Mouse (Mus musculus) hindbrain, embryonic 15.5 days (tissue): ENCODE measurements around the gene Pla2g6. TPM values are rescaled to one million over a fixed set of nuclear protein-coding genes. Genes with fewer than 3 reads are reported as not detected.
A peak's percentile ranks its signal among the peaks of the same experiment; 100 is the strongest.

Source experiments
- ATAC-seq: fragments of 200-750 bp; cut with Nextera tagmentation; 2 replicates; pipeline ENCODE4 v1.8.0; 2017; ENCODE audit warnings: low read depth, moderate number of reproducible peaks, moderate TSS enrichment; ENCODE audit not compliant: low FRiP score
- H3K27ac ChIP-seq: fragments of 300-500 bp; sonication (generic); replicated peaks from 2 replicates; pipeline ENCODE4 v1.5.1; 2015; ENCODE audit warnings: mild to moderate bottlenecking, inconsistent platforms
- H3K27me3 ChIP-seq: fragments of 300-500 bp; sonication (generic); 2 replicates; pipeline ENCODE4 v1.6.1; 2015; ENCODE audit warnings: control low read depth, inconsistent platforms
- H3K36me3 ChIP-seq: fragments of 300-500 bp; sonication (generic); 2 replicates; pipeline ENCODE4 v1.6.1; 2015; ENCODE audit warnings: control low read depth, inconsistent platforms
- H3K4me1 ChIP-seq: fragments of 300-500 bp; sonication (generic); replicated peaks from 2 replicates; pipeline ENCODE4 v1.6.1; 2015; ENCODE audit warnings: control low read depth, inconsistent platforms
- H3K4me2 ChIP-seq: fragments of 300-500 bp; sonication (generic); 2 replicates; pipeline ENCODE4 v1.6.1; 2015; ENCODE audit warnings: moderate library complexity, mild to moderate bottlenecking, inconsistent platforms
- H3K4me3 ChIP-seq: fragments of 300-500 bp; sonication (generic); 2 replicates; pipeline ENCODE4 v1.5.1; 2015; ENCODE audit warnings: mild to moderate bottlenecking, inconsistent platforms
- H3K9ac ChIP-seq: fragments of 300-500 bp; sonication (generic); 2 replicates; pipeline ENCODE4 v1.6.1; 2015; ENCODE audit warnings: inconsistent platforms
- H3K9me3 ChIP-seq: fragments of 300-500 bp; sonication (generic); 2 replicates; pipeline ENCODE4 v1.6.1; 2016; ENCODE audit warnings: control low read depth, inconsistent platforms
- WGBS: fragments of 180-500 bp; shearing (Covaris S2); methylation state at CpG from one replicate; pipeline ENCODE4 v1.1.7; 2015; 5-methylcytosine and 5-hydroxymethylcytosine counted together
- polyA plus RNA-seq: library from polyadenylated mRNA; unstranded; fragments of >200 nt; fragmentation: Nextera tagmentation; extraction: Ambion mirVana; gene quantifications from 2 replicates; pipeline ENCODE4 v1.2.1, GENCODE M21; 2015

Pla2g6 gene
- polyA plus RNA-seq, 1 experiment from 2014 or later: 32.5 TPM

GRCm38 (mm10) chr15:79360371-79360770, 32.2 kb upstream of the Pla2g6 start:
- no peak for ATAC-seq
- Histone ChIP-seq H3K27me3 (peaks cover 7% of the 10 kb centered on the region; the same call in 1 of the 2 replicates), H3K27ac (no peak overlapping the region), H3K36me3 (peaks cover 27% of the 10 kb centered on the region; the same call in 1 of the 2 replicates), H3K9me3 (no peaks in the 10 kb centered on the region), H3K4me2 (no peak overlapping the region), H3K4me1 (peaks cover 23% of the 10 kb centered on the region), H3K9ac (no peak overlapping the region), H3K4me3 (no peak overlapping the region)
- 76% methylated on average over 7 of the region's 7 CpGs for WGBS

- no peak overlapping the region for H3K4me2 ChIP-seq
- H3K4me1 ChIP-seq: peaks cover 23% of the 10 kb centered on the region
- peaks cover 23% of the 10 kb centered on the region; the same call in 1 of the 2 replicates for H3K36me3 ChIP-seq
- no peak for ATAC-seq
- H3K27ac ChIP-seq: no peak overlapping the region
- 39% methylated on average over 6 of the region's 6 CpGs for WGBS
- no peak overlapping the region for H3K9ac ChIP-seq
- H3K9me3 ChIP-seq: no peaks in the 10 kb centered on the region
- peaks cover 10% of the 10 kb centered on the region; the same call in 1 of the 2 replicates for H3K27me3 ChIP-seq
- no peak overlapping the region for H3K4me3 ChIP-seq
Measured at GRCm38 (mm10) chr15:79359954-79360353, 31.8 kb upstream of the Pla2g6 start.

GRCm38 (mm10) chr15:79357974-79358690, 29.9 kb upstream of the Pla2g6 start:
- peak overlapping the region; percentile 43; the same call in 1 of the 2 replicates for H3K4me3 ChIP-seq
- peaks cover 10% of the 10 kb centered on the region; the same call in 1 of the 2 replicates for H3K27me3 ChIP-seq
- H3K27ac ChIP-seq: no peak overlapping the region
- H3K4me2 ChIP-seq: peak overlapping the region; percentile 97
- H3K36me3 ChIP-seq: peaks cover 10% of the 10 kb centered on the region; the same call in 1 of the 2 replicates
- H3K4me1 ChIP-seq: peaks cover 23% of the 10 kb centered on the region
- 35% methylated on average over 12 of the region's 12 CpGs for WGBS
- no peak overlapping the region for H3K9ac ChIP-seq
- H3K9me3 ChIP-seq: no peaks in the 10 kb centered on the region
- ATAC-seq: no peak

GRCm38 (mm10) chr15:79357036-79357911, 29.1 kb upstream of the Pla2g6 start:
- H3K4me1 ChIP-seq: peaks cover 23% of the 10 kb centered on the region
- peaks cover 6% of the 10 kb centered on the region; the same call in 1 of the 2 replicates for H3K36me3 ChIP-seq
- H3K4me3 ChIP-seq: peak overlapping the region; percentile 43
- 0% methylated on average over 77 of the region's 77 CpGs for WGBS
- peaks cover 10% of the 10 kb centered on the region; the same call in 1 of the 2 replicates for H3K27me3 ChIP-seq
- H3K4me2 ChIP-seq: peak overlapping the region; percentile 97
- peak overlapping the region; percentile 61 for H3K27ac ChIP-seq
- H3K9me3 ChIP-seq: no peaks in the 10 kb centered on the region
- ATAC-seq: peak; percentile 78
- H3K9ac ChIP-seq: peak overlapping the region; percentile 51

- no peaks in the 10 kb centered on the region for H3K36me3 ChIP-seq
- no peak for ATAC-seq
- 79% methylated on average over 8 of the region's 8 CpGs for WGBS
- H3K9me3 ChIP-seq: no peaks in the 10 kb centered on the region
- no peak overlapping the region for H3K4me3 ChIP-seq
- peaks cover 10% of the 10 kb centered on the region; the same call in 1 of the 2 replicates for H3K27me3 ChIP-seq
- no peak overlapping the region for H3K27ac ChIP-seq
- peak overlapping the region; percentile 97 for H3K4me2 ChIP-seq
- peaks cover 25% of the 10 kb centered on the region for H3K4me1 ChIP-seq
- H3K9ac ChIP-seq: no peak overlapping the region
Measured at GRCm38 (mm10) chr15:79356481-79356880, 28.3 kb upstream of the Pla2g6 start.

GRCm38 (mm10) chr15:79354619-79355018, 26.4 kb upstream of the Pla2g6 start:
- no peak overlapping the region for H3K9ac ChIP-seq
- no peak overlapping the region for H3K27ac ChIP-seq
- H3K36me3 ChIP-seq: no peaks in the 10 kb centered on the region
- no peak overlapping the region for H3K4me2 ChIP-seq
- H3K27me3 ChIP-seq: peaks cover 14% of the 10 kb centered on the region
- WGBS: 83% methylated on average over 4 of the region's 4 CpGs
- no peaks in the 10 kb centered on the region for H3K9me3 ChIP-seq
- ATAC-seq: no peak
- peaks cover 22% of the 10 kb centered on the region for H3K4me1 ChIP-seq
- H3K4me3 ChIP-seq: no peak overlapping the region

GRCm38 (mm10) chr15:79353690-79354305, 25.6 kb upstream of the Pla2g6 start:
- Histone ChIP-seq H3K27me3 (peaks cover 20% of the 10 kb centered on the region), H3K4me1 (peaks cover 25% of the 10 kb centered on the region), H3K36me3 (no peaks in the 10 kb centered on the region), H3K27ac (no peak overlapping the region), H3K4me3 (no peak overlapping the region), H3K4me2 (no peak overlapping the region), H3K9ac (no peak overlapping the region), H3K9me3 (no peaks in the 10 kb centered on the region)
- WGBS: 87% methylated on average over 5 of the region's 5 CpGs
- ATAC-seq: no peak

GRCm38 (mm10) chr15:79352479-79352878, 24.3 kb upstream of the Pla2g6 start:
- H3K9me3 ChIP-seq: no peaks in the 10 kb centered on the region
- H3K4me2 ChIP-seq: no peak overlapping the region
- no peak overlapping the region for H3K4me3 ChIP-seq
- no peak overlapping the region for H3K27ac ChIP-seq
- H3K27me3 ChIP-seq: peaks cover 22% of the 10 kb centered on the region
- 83% methylated on average over 6 of the region's 6 CpGs for WGBS
- no peak overlapping the region for H3K9ac ChIP-seq
- H3K36me3 ChIP-seq: no peaks in the 10 kb centered on the region
- peaks cover 26% of the 10 kb centered on the region for H3K4me1 ChIP-seq
- ATAC-seq: no peak

GRCm38 (mm10) chr15:79351331-79351767, 23.2 kb upstream of the Pla2g6 start:
- WGBS: 30% methylated on average over 15 of the region's 15 CpGs
- no peaks in the 10 kb centered on the region for H3K36me3 ChIP-seq
- H3K4me1 ChIP-seq: peaks cover 15% of the 10 kb centered on the region
- H3K27ac ChIP-seq: no peak overlapping the region
- H3K9me3 ChIP-seq: no peaks in the 10 kb centered on the region
- no peak for ATAC-seq
- H3K27me3 ChIP-seq: peaks cover 22% of the 10 kb centered on the region
- H3K9ac ChIP-seq: no peak overlapping the region
- no peak overlapping the region for H3K4me2 ChIP-seq
- no peak overlapping the region for H3K4me3 ChIP-seq

- peaks cover 15% of the 10 kb centered on the region for H3K4me1 ChIP-seq
- no peaks in the 10 kb centered on the region for H3K9me3 ChIP-seq
- no peak overlapping the region for H3K9ac ChIP-seq
- no peak overlapping the region for H3K4me2 ChIP-seq
- H3K36me3 ChIP-seq: no peaks in the 10 kb centered on the region
- H3K27ac ChIP-seq: no peak overlapping the region
- no peak overlapping the region for H3K4me3 ChIP-seq
- 92% methylated on average over 4 of the region's 4 CpGs for WGBS
- no peak for ATAC-seq
- H3K27me3 ChIP-seq: peaks cover 18% of the 10 kb centered on the region
Measured at GRCm38 (mm10) chr15:79350866-79351265, 22.7 kb upstream of the Pla2g6 start.

- Histone ChIP-seq H3K9ac (peak overlapping the region; percentile 61), H3K9me3 (no peaks in the 10 kb centered on the region), H3K4me2 (peak overlapping the region; percentile 95), H3K4me3 (peak overlapping the region; percentile 73), H3K36me3 (no peaks in the 10 kb centered on the region), H3K4me1 (peaks cover 15% of the 10 kb centered on the region), H3K27ac (0 out of 2 replicates have a peak overlapping the region, but pooled peaks have one; percentile 76), H3K27me3 (peaks cover 12% of the 10 kb centered on the region; the same call in 1 of the 2 replicates)
- 62% methylated on average over 8 of the region's 8 CpGs for WGBS
- no peak for ATAC-seq
Measured at GRCm38 (mm10) chr15:79348651-79349050, 20.5 kb upstream of the Pla2g6 start.
